Mouse (Mus musculus) forebrain, embryonic 14.5 days (tissue): Measurements from ENCODE around the gene Erc1. TPM values are rescaled to one million over a fixed set of nuclear protein-coding genes. Genes with fewer than 3 reads are reported as not detected.

Experiments
- ATAC-seq: fragments of 200-750 bp; cut with Nextera tagmentation; 2 replicates; pipeline ENCODE4 v1.8.0; 2017; ENCODE audit warnings: mild to moderate bottlenecking, moderate library complexity
- DNase-seq: peaks from one replicate; pipeline ENCODE4 v3.0.0-alpha.2; 2015; ENCODE audit warnings: low spot score
- H3K27ac ChIP-seq: fragments of 300-500 bp; sonication (generic); 2 replicates; pipeline ENCODE4 v1.5.1; 2014; ENCODE audit warnings: low read depth, mild to moderate bottlenecking, control low read depth, low read length, moderate library complexity
- H3K27me3 ChIP-seq: fragments of 300-500 bp; sonication (generic); replicated peaks from 2 replicates; pipeline ENCODE4 v1.6.1; 2014; ENCODE audit warnings: low read length, control low read depth, mixed read lengths; ENCODE audit not compliant: control insufficient read depth, insufficient read depth
- H3K36me3 ChIP-seq: fragments of 300-500 bp; sonication (generic); 2 replicates; pipeline ENCODE4 v1.6.1; 2014; ENCODE audit warnings: low read length, control low read depth; ENCODE audit not compliant: control insufficient read depth, insufficient read depth
- H3K4me1 ChIP-seq: fragments of 300-500 bp; sonication (generic); 2 replicates; pipeline ENCODE4 v1.6.1; 2014; ENCODE audit warnings: antibody characterized with exemption, low read length, control low read depth; ENCODE audit not compliant: control insufficient read depth, insufficient read depth
- H3K4me2 ChIP-seq: fragments of 300-500 bp; sonication (generic); 2 replicates; pipeline ENCODE4 v1.6.1; 2014; ENCODE audit warnings: mild to moderate bottlenecking, control low read depth, low read length
- H3K4me3 ChIP-seq: fragments of 300-500 bp; sonication (generic); 2 replicates; pipeline ENCODE4 v1.5.1; 2014; ENCODE audit warnings: low read depth, low read length, control low read depth
- H3K9ac ChIP-seq: fragments of 300-500 bp; sonication (generic); 2 replicates; pipeline ENCODE4 v1.6.1; 2014; ENCODE audit warnings: mild to moderate bottlenecking, low read length, control low read depth, moderate library complexity
- H3K9me3 ChIP-seq: fragments of 300-500 bp; sonication (generic); replicated peaks from 2 replicates; pipeline ENCODE4 v1.6.1; 2016; ENCODE audit warnings: low read length, control low read depth, mixed read lengths; ENCODE audit not compliant: control insufficient read depth
- WGBS: fragments of 180-500 bp; shearing (Covaris S2); extraction: QIAGEN DNeasy Blood & Tissue Kit; methylation state at CpG from one replicate; pipeline ENCODE4 v1.1.7; 2014; 5-methylcytosine and 5-hydroxymethylcytosine counted together
- polyA plus RNA-seq: library from polyadenylated mRNA; unstranded; fragments of >200 nt; fragmentation: Nextera tagmentation; extraction: Ambion mirVana; gene quantifications from 2 replicates; pipeline ENCODE4 v1.2.1, GENCODE M21; 2014

Gene Erc1
- polyA plus RNA-seq, 1 experiment from 2014 or later = 28.1 TPM

DNA sequence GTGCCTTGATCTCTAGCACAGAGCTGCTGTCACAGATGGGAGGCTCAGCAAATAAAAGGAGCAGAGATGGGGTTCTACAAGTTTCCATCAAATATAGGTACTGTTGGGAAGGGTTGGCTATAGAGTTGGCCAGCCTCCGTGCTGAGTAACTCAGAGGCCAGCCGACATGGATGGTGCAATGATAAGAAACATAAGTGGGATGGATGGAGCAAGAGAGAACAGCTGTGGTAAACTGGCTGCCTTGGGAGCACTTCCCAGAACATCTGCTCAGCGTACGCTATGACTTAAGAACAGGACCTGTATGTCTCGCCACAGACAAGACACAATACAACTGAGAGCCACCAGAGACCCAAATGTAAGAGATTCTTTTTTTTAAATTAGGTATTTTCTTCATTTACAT is 264.8 kb downstream of the Erc1 start:
- WGBS = 97% methylated on average over 5 of the region's 5 CpGs
- Histone ChIP-seq H3K36me3 (no peaks in the 10 kb centered on the region), H3K27me3 (no peaks in the 10 kb centered on the region), H3K9ac (no peak overlapping the region), H3K27ac (no peak overlapping the region), H3K4me2 (no peak overlapping the region), H3K9me3 (no peaks in the 10 kb centered on the region), H3K4me1 (peaks cover 6% of the 10 kb centered on the region; the same call in 1 of the 2 replicates), H3K4me3 (no peak overlapping the region)
- DNase-seq (no peak), ATAC-seq (no peak)

DNA sequence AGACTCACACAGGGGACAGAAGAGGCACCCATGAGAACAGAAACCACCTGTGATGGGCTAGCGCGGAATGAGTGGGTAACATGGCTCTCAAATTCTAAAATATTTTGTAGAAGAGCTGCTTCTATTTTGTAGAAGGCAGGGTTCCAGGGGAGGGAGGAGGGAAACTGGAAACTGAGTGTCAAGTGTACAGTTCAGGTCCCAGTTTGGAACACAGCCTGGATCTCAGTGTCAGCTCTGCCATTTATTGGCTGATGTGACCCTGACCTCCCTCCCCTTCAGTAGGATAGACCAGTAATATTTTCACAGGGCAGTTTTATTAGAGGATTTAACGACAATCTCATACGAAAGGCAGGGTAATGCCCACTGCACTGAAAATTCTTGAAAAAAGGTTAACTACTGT is 271.3 kb downstream of the Erc1 start:
- Histone ChIP-seq H3K4me1 (no peaks in the 10 kb centered on the region), H3K9ac (no peak overlapping the region), H3K9me3 (no peaks in the 10 kb centered on the region), H3K4me2 (no peak overlapping the region), H3K4me3 (no peak overlapping the region), H3K27ac (no peak overlapping the region), H3K27me3 (no peaks in the 10 kb centered on the region), H3K36me3 (peaks cover 21% of the 10 kb centered on the region)
- DNase-seq = no peak
- 94% methylated on average over 4 of the region's 4 CpGs for WGBS
- no peak for ATAC-seq

DNA sequence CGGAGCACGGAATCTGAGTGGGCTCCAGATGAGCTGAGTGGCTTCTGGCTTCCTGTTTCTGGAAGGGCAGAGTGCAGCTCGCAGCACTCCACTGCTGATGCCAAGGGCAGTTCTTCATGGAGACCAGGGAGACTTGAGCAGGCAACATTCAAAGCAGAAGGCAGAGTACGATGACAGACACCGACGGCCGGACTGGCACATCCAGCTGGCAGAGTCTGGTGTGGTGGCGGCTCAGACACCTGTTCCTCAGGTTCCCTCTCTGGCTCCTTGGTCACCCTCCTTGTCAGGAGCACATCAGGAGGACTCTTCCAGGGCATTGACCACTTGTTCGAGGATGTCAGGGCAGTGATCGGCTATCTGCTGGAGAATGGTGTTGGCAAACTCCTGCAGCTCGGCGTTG is 272.6 kb downstream of the Erc1 start:
- no peaks in the 10 kb centered on the region for H3K27me3 ChIP-seq
- WGBS = 98% methylated on average over 12 of the region's 12 CpGs
- ATAC-seq = no peak
- peaks cover 27% of the 10 kb centered on the region for H3K36me3 ChIP-seq
- H3K4me2 ChIP-seq = no peak overlapping the region
- H3K9ac ChIP-seq = no peak overlapping the region
- no peak for DNase-seq
- H3K4me3 ChIP-seq = no peak overlapping the region
- no peak overlapping the region for H3K27ac ChIP-seq
- no peaks in the 10 kb centered on the region for H3K4me1 ChIP-seq
- no peaks in the 10 kb centered on the region for H3K9me3 ChIP-seq

DNA sequence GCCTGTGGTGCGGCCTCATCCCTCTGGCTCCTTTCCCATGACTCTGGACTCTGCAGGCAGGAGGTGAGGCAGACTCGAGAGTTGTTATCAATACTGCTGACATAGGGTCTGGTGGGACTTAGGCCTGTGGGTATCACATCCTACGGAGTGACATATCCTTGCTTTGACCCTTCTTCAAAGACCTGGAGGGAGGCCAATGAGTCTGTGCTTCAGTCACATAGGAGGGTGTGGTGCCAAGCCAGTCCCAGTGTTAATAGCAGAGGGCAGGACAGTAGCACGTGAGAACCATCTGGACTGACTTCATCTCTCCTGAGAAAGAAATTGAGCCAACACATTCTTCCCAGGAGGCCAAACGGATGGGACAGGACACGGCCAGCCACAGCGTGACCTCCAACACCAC is 275.7 kb downstream of the Erc1 start:
- no peak for ATAC-seq
- Histone ChIP-seq H3K4me3 (no peak overlapping the region), H3K27ac (no peak overlapping the region), H3K4me2 (no peak overlapping the region), H3K9ac (no peak overlapping the region), H3K9me3 (no peaks in the 10 kb centered on the region), H3K36me3 (peaks cover 34% of the 10 kb centered on the region), H3K4me1 (no peaks in the 10 kb centered on the region), H3K27me3 (no peaks in the 10 kb centered on the region)
- WGBS = 81% methylated on average over 7 of the region's 7 CpGs
- no peak for DNase-seq

DNA sequence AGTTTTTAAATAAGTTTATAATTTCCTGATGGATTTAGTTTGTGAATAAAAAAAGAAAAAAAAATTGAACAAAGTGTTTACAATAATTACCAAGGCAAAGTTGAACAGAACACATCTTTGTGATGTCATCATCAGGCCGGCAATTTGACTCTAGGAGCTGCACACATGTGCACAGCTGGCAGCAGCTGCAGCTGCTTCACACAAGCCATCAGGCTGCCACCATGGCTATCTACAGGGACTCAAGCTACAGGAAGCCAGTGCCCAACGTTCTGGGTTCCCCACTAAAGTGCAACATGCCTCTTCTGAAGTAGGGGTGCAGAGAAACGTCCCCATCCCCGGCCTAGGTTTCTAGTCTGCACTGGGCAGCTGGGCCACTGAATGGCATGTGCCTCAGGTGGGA is 277.2 kb downstream of the Erc1 start:
- Histone ChIP-seq H3K4me1 (no peaks in the 10 kb centered on the region), H3K9ac (no peak overlapping the region), H3K4me3 (no peak overlapping the region), H3K36me3 (peaks cover 34% of the 10 kb centered on the region), H3K27ac (no peak overlapping the region), H3K4me2 (no peak overlapping the region), H3K27me3 (no peaks in the 10 kb centered on the region), H3K9me3 (no peaks in the 10 kb centered on the region)
- ATAC-seq (no peak), DNase-seq (no peak)
- WGBS = 88% methylated on average over 4 of the region's 4 CpGs

DNA sequence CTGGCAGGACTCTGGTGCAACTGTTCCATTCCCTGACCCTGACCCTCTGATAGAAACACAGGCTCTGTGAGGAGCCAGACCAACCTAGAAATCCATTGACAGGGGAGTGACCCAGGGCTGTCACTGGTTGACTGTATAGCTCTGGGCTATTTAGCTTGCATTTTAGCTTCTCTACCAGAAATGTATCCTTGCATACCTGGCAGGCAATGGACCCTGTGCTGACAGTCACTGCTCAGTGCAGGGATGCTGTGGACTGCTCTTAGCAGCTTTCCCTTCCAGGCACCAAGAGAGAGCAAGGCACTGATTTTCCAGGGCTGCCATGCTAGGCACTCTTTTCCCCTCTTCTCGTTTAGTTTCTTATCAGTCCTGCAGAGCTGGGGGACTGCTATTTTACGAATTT is 279.6 kb downstream of the Erc1 start:
- WGBS = 76% methylated on average over 2 of the region's 2 CpGs
- no peaks in the 10 kb centered on the region for H3K4me1 ChIP-seq
- no peak overlapping the region for H3K9ac ChIP-seq
- H3K9me3 ChIP-seq = no peaks in the 10 kb centered on the region
- ATAC-seq = no peak
- no peaks in the 10 kb centered on the region for H3K27me3 ChIP-seq
- H3K4me3 ChIP-seq = no peak overlapping the region
- H3K36me3 ChIP-seq = peaks cover 18% of the 10 kb centered on the region
- no peak overlapping the region for H3K27ac ChIP-seq
- no peak for DNase-seq
- no peak overlapping the region for H3K4me2 ChIP-seq

DNA sequence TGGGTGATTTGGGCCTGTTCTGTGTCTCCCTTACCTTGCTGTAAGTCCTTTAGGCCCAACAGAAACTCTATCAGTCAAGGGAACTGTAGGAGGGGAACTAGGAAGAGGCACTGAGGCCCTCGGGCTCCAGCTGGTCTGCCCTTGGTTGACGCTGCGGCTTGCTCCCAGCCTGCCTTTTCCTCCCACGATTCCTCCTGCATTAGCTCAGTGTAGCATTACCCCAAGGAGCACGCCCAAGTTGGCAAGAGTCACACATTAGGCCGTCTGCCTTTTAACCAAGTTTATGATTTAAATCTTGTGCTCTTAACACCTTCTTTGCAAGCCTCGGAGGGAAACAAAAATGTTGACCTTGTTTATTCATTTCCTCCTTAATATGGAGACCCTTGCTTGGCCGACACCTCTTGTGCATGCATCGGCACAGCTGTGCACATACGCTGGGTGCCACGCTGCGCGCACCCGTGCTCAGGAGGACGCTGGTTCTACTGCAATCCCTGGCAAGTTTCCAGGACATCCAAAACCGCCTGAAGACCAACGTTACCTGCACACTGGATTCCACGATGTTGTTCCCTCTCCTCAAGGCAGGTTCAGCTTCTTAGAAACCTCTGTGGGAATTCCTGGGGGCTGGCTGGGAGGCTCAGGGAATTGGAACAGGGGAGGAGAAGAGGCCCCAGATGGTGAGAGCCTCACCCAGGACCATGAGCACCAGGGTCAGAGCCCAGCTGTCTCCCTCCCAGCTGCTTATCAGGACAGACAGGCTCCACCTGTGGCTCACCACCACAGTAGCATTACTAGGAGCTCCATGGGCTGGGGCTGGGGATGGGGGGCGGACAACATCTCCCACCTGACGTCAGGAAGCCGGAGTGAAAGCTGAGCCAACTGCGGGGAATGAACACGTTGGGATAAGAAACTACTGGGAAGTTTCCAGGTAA is 282.3 kb downstream of the Erc1 start:
- ATAC-seq = no peak
- no peaks in the 10 kb centered on the region for H3K4me1 ChIP-seq
- no peak overlapping the region for H3K27ac ChIP-seq
- no peak overlapping the region for H3K4me2 ChIP-seq
- no peaks in the 10 kb centered on the region for H3K9me3 ChIP-seq
- H3K9ac ChIP-seq = no peak overlapping the region
- peaks cover 9% of the 10 kb centered on the region for H3K36me3 ChIP-seq
- no peak overlapping the region for H3K4me3 ChIP-seq
- DNase-seq = no peak
- H3K27me3 ChIP-seq = no peaks in the 10 kb centered on the region
- WGBS = 93% methylated on average over 23 of the region's 23 CpGs

DNA sequence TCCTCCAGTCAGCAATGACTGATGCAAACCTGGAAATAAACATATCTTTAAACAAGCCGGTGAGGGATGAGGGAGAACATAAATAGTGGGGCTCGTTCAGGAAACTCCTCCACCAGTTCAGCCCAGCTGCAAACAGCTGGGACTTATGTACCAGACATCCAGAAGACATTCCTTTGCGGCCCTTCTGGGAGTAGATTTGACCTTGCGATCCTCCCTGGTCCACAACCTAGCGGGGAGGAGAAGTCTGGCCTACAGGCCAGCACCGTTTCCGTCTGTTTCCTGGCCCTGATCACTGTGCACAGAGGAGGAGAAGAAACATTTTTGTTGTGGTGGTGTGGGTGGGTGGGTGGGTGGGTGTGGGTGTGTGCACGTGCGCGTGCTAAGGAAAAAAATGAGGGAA is 285.4 kb downstream of the Erc1 start:
- no peak for ATAC-seq
- WGBS = 91% methylated on average over 10 of the region's 10 CpGs
- Histone ChIP-seq H3K4me1 (no peaks in the 10 kb centered on the region), H3K9ac (no peak overlapping the region), H3K27me3 (no peaks in the 10 kb centered on the region), H3K36me3 (no peaks in the 10 kb centered on the region), H3K4me3 (no peak overlapping the region), H3K4me2 (no peak overlapping the region), H3K9me3 (no peaks in the 10 kb centered on the region), H3K27ac (no peak overlapping the region)
- DNase-seq = no peak

DNA sequence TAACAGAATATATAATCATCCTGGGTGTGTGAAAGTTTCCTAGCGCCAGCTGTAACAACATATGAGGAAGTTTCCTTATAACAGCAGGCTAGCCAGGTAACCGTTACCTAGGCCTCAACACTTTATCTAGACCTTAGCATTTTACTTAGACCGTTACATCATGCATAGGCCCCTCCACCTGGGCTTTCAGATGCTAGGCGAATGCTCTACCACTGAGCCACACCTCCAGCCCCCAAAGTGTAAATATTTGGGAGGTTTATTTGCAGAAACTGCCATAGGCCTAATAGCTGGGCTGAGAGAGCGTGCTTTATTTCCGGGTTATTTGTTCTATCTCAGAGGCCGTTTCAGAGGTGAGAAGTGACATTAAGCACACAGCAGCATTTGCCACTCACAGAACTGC is 289.1 kb downstream of the Erc1 start:
- Histone ChIP-seq H3K36me3 (no peaks in the 10 kb centered on the region), H3K9me3 (no peaks in the 10 kb centered on the region), H3K27ac (no peak overlapping the region), H3K27me3 (no peaks in the 10 kb centered on the region), H3K9ac (no peak overlapping the region), H3K4me1 (no peaks in the 10 kb centered on the region), H3K4me3 (no peak overlapping the region), H3K4me2 (no peak overlapping the region)
- no peak for ATAC-seq
- 86% methylated on average over 7 of the region's 7 CpGs for WGBS
- no peak for DNase-seq
